Mouse (Mus musculus): ENCODE data around the gene Pdlim4. TPM values are rescaled to one million over a fixed set of nuclear protein-coding genes. Genes with fewer than 3 reads are reported as not detected.

Pdlim4 gene
- 115 and 132 TPM in 2 replicates for polyA plus RNA-seq (2014; fragmentation: Nextera tagmentation; extraction: Ambion mirVana)

DNA sequence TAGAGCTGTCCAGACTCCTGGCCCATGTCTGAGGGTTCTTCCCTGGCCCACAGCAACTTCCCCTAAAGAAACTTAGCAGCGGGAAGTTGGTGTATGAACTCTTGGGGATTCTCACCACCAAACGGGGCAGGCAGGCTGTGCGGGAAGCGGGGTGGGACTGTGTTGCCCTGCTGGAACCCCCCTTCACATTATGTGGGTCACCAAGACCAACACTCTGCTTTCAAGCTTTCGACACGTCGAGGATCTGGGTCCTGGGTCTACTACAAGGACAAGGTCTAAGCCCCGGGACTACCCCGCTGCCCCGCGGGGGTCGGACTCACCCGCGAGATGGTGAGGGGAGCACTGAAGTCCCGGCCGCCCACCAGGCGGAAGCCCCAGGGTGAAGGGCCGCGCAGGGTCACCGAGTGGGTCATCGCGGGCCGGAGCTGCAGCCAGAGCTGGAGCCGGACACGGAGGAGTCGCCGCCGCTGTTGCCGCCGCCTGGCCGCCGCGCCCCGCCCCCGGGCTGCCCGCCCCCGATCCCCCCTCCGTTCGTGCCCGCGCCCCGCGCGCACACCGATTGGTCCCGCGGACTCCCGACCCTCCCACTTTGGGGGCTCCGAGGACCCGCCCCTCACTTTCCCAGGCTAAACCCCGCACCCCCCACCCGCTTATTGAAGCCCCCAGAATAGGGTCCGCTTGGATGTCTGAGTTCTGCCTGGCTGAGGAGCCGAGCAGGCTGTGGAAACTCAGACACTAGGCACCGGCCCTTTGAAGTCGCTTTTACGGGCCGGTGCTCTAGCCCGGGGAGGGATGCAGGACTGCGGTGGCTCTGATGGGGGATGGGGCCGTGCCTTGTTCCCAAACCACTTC is at the start of gene Pdlim4:
Pdlim4 (minus strand) TSS at position 495 of the 852 bp plus-strand sequence.
- Histone ChIP-seq H3K4me3 (ENCODE audit: low read depth, low read length) (peak within 1 kb of the TSS; percentile 74), H3K4me2 (ENCODE audit: low read depth, low read length) (peak within 1 kb of the TSS; percentile 81), H3K9me3 (ENCODE audit: control insufficient read depth, low read length) (no peaks in the 10 kb centered on the region), H3K27ac (replicated peaks; ENCODE audit: low read depth, low read length) (peak within 1 kb of the TSS; percentile 77), H3K9ac (ENCODE audit: low read depth, low read length) (peak within 1 kb of the TSS; percentile 81), H3K27me3 (replicated peaks; ENCODE audit: control insufficient read depth, insufficient read depth, low read length) (no peaks in the 10 kb centered on the region), H3K36me3 (ENCODE audit: control insufficient read depth, insufficient read depth, low read length) (no peaks in the 10 kb centered on the region), H3K4me1 (ENCODE audit: control insufficient read depth, insufficient read depth, low read length) (peaks cover 21% of the 10 kb centered on the region; the same call in 1 of the 2 replicates)
- WGBS = under 1% methylated on average over 22 of the region's 61 CpGs
- ATAC-seq (ENCODE audit: low read depth) (peak; percentile 58), DNase-seq (ENCODE audit: low spot score) (peak; percentile 84)

DNA sequence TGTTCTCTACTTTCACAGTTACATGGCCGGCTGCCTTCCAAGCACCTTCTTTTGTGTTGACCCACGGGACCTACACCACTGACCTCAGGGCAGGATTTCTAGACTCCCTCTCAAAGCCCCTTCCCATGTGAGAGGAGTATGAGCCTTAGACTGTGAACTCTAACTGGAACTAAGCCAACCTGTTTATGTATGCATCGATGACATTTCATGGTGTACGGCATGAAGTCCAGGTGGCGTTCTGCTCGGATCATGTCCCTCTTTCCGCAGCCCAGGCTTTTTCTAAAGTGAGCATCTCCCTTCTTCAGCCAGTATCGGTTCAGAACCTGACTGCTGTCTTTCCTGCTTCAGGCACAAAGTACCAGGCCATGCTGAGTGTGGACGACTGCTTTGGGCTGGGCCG is 48.3 kb upstream of the Pdlim4 start:
- Histone ChIP-seq H3K27me3 (replicated peaks; ENCODE audit: control insufficient read depth, insufficient read depth, low read length) (no peaks in the 10 kb centered on the region), H3K27ac (replicated peaks; ENCODE audit: low read depth, low read length) (no peak overlapping the region), H3K4me2 (ENCODE audit: low read depth, low read length) (no peak overlapping the region), H3K9me3 (ENCODE audit: control insufficient read depth, low read length) (no peaks in the 10 kb centered on the region), H3K36me3 (ENCODE audit: control insufficient read depth, insufficient read depth, low read length) (peaks cover 28% of the 10 kb centered on the region), H3K4me3 (ENCODE audit: low read depth, low read length) (no peak overlapping the region), H3K9ac (ENCODE audit: low read depth, low read length) (no peak overlapping the region), H3K4me1 (ENCODE audit: control insufficient read depth, insufficient read depth, low read length) (peaks cover 44% of the 10 kb centered on the region)
- no peak for ATAC-seq (ENCODE audit: low read depth)
- no peak for DNase-seq (ENCODE audit: low spot score)
- WGBS = 77% methylated on average over 10 of the region's 10 CpGs

DNA sequence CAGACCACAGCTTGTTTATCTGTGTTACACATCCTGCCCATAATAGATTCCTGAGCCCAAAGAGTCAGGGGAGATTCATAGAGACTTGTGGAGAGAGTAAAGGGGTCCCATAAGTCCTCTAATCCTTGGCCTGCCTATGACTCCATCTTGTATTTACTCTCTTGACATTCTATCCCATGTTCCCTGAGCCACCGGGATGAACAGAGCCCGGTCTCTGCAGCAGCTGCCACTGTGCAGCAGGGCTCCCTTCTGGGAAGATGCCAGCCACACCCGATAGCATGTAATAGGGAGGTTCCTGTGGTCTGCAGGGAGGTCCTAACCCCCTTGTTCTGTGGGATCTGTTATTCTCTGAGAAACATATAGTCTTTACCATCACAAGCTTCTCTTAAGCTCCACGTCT is 47.6 kb upstream of the Pdlim4 start:
- no peak for ATAC-seq (ENCODE audit: low read depth)
- H3K27ac ChIP-seq (replicated peaks; ENCODE audit: low read depth, low read length) = no peak overlapping the region
- WGBS = 52% methylated on average over 4 of the region's 4 CpGs

DNA sequence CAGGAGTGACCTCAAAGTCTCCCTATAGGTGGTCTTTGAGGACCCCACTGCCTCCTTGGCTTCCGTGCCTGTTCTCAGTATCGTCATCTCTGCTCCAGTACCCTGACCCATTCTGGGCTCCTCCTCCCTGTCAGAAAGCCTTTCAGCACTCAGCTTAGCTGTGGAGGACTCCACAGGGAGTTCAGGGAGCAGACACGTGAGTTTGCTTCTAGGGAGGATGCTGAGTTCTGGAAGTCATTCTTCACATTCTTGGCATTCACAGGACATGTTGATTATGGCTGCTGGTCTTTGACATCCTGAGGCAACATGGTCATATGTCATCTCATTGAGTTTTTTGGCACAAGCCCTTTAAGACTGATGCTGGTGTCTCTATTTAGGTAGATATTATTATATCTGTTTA is 47.1 kb upstream of the Pdlim4 start:
- Histone ChIP-seq H3K36me3 (ENCODE audit: control insufficient read depth, insufficient read depth, low read length) (peaks cover 31% of the 10 kb centered on the region), H3K27ac (replicated peaks; ENCODE audit: low read depth, low read length) (no peak overlapping the region), H3K4me2 (ENCODE audit: low read depth, low read length) (no peak overlapping the region), H3K4me1 (ENCODE audit: control insufficient read depth, insufficient read depth, low read length) (peaks cover 50% of the 10 kb centered on the region), H3K9ac (ENCODE audit: low read depth, low read length) (no peak overlapping the region), H3K9me3 (ENCODE audit: control insufficient read depth, low read length) (no peaks in the 10 kb centered on the region), H3K4me3 (ENCODE audit: low read depth, low read length) (no peak overlapping the region), H3K27me3 (replicated peaks; ENCODE audit: control insufficient read depth, insufficient read depth, low read length) (no peaks in the 10 kb centered on the region)
- 33% methylated on average over 3 of the region's 3 CpGs for WGBS
- ATAC-seq (ENCODE audit: low read depth) (no peak), DNase-seq (ENCODE audit: low spot score) (peak; percentile 46)

More for the DNA sequence above, 47.6 kb upstream of the Pdlim4 start:
- H3K9ac ChIP-seq (ENCODE audit: low read depth, low read length) = no peak overlapping the region
- H3K4me3 ChIP-seq (ENCODE audit: low read depth, low read length) = no peak overlapping the region
- peaks cover 50% of the 10 kb centered on the region for H3K4me1 ChIP-seq (ENCODE audit: control insufficient read depth, insufficient read depth, low read length)
- no peaks in the 10 kb centered on the region for H3K9me3 ChIP-seq (ENCODE audit: control insufficient read depth, low read length)
- peak; percentile 68 for DNase-seq (ENCODE audit: low spot score)
- H3K27me3 ChIP-seq (replicated peaks; ENCODE audit: control insufficient read depth, insufficient read depth, low read length) = no peaks in the 10 kb centered on the region
- no peak overlapping the region for H3K4me2 ChIP-seq (ENCODE audit: low read depth, low read length)
- H3K36me3 ChIP-seq (ENCODE audit: control insufficient read depth, insufficient read depth, low read length) = peaks cover 28% of the 10 kb centered on the region

DNA sequence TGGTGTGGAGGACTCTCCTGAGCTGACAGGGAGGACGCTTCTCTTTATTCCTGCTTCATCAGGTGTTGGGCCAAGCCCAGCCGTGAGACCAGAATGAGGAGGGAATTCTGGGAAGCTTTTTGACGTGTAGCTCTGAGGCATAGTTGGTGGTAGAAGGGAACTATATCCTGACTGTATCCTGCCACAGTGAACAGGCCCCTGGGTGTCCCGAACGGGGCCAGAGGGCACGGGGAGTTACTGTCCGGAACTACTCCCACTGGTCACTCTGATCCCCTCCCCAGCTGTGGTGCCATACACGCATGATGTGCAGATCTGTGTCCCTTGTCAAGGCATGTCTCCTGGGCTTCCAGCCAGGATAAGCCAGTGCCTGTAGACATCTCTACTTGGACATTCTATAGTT is 46.5 kb upstream of the Pdlim4 start:
- Histone ChIP-seq H3K4me2 (ENCODE audit: low read depth, low read length) (no peak overlapping the region), H3K9ac (ENCODE audit: low read depth, low read length) (no peak overlapping the region), H3K27me3 (replicated peaks; ENCODE audit: control insufficient read depth, insufficient read depth, low read length) (no peaks in the 10 kb centered on the region), H3K4me3 (ENCODE audit: low read depth, low read length) (no peak overlapping the region), H3K9me3 (ENCODE audit: control insufficient read depth, low read length) (no peaks in the 10 kb centered on the region), H3K4me1 (ENCODE audit: control insufficient read depth, insufficient read depth, low read length) (peaks cover 54% of the 10 kb centered on the region), H3K27ac (replicated peaks; ENCODE audit: low read depth, low read length) (peak overlapping the region; percentile 30; the same call in 1 of the 2 replicates), H3K36me3 (ENCODE audit: control insufficient read depth, insufficient read depth, low read length) (peaks cover 32% of the 10 kb centered on the region)
- DNase-seq (ENCODE audit: low spot score) (no peak), ATAC-seq (ENCODE audit: low read depth) (no peak)
- WGBS = 88% methylated on average over 8 of the region's 8 CpGs

DNA sequence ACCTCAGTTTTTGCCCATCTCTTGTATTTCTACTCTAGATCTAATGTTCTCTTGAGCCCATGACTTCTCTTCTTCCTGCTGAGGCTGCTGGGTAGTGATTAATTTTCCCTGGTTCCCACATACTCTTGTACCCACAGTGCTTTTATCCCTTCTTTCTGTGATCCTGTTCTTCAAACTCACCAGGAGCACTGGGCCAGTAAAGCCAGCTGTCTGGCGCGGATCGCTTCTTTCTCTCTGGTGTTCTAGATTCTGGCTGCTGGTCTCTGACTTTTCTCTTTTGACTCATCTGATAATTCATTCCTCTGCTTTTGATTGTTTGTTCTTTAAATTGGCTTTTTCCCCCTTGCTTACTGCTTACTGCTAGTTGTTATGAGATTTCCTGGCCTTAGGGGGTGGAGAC is 45.9 kb upstream of the Pdlim4 start:
- H3K27me3 ChIP-seq (replicated peaks; ENCODE audit: control insufficient read depth, insufficient read depth, low read length) = no peaks in the 10 kb centered on the region
- no peak overlapping the region for H3K9ac ChIP-seq (ENCODE audit: low read depth, low read length)
- H3K4me1 ChIP-seq (ENCODE audit: control insufficient read depth, insufficient read depth, low read length) = peaks cover 57% of the 10 kb centered on the region
- H3K4me3 ChIP-seq (ENCODE audit: low read depth, low read length) = no peak overlapping the region
- H3K36me3 ChIP-seq (ENCODE audit: control insufficient read depth, insufficient read depth, low read length) = peaks cover 32% of the 10 kb centered on the region
- WGBS = 94% methylated on average over 3 of the region's 3 CpGs
- H3K27ac ChIP-seq (replicated peaks; ENCODE audit: low read depth, low read length) = no peak overlapping the region
- DNase-seq (ENCODE audit: low spot score) (no peak), ATAC-seq (ENCODE audit: low read depth) (no peak)
- H3K9me3 ChIP-seq (ENCODE audit: control insufficient read depth, low read length) = no peaks in the 10 kb centered on the region
- H3K4me2 ChIP-seq (ENCODE audit: low read depth, low read length) = no peak overlapping the region

DNA sequence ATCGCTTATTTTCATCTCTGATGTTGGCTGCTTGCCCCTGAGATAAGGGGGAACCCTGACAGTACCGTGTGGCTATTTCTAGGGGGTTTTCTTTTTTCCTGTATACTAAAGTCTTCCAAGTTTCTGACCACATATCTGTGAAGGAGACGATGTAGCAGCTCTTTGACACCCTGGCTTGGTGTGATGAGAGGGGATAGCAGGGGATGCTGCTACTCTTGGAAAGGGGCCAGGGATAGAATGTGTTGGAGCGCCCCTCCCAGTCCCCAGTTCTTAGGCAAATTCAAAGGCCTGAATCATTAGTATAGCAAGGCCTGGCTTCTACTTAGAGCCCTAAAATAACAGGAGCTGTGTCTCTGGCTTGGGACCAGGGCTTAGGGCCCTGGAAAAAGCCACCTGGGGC is 44.5 kb upstream of the Pdlim4 start:
- Histone ChIP-seq H3K4me3 (ENCODE audit: low read depth, low read length) (peak overlapping the region; percentile 7; the same call in 1 of the 2 replicates), H3K27me3 (replicated peaks; ENCODE audit: control insufficient read depth, insufficient read depth, low read length) (no peaks in the 10 kb centered on the region), H3K9ac (ENCODE audit: low read depth, low read length) (peak overlapping the region; percentile 56), H3K4me1 (ENCODE audit: control insufficient read depth, insufficient read depth, low read length) (peaks cover 59% of the 10 kb centered on the region), H3K27ac (replicated peaks; ENCODE audit: low read depth, low read length) (peak overlapping the region; percentile 93), H3K9me3 (ENCODE audit: control insufficient read depth, low read length) (no peaks in the 10 kb centered on the region), H3K4me2 (ENCODE audit: low read depth, low read length) (peak overlapping the region; percentile 47), H3K36me3 (ENCODE audit: control insufficient read depth, insufficient read depth, low read length) (peaks cover 22% of the 10 kb centered on the region; the same call in 1 of the 2 replicates)
- ATAC-seq (ENCODE audit: low read depth) (no peak), DNase-seq (ENCODE audit: low spot score) (peak; percentile 71)
- WGBS = 15% methylated on average over 4 of the region's 4 CpGs

DNA sequence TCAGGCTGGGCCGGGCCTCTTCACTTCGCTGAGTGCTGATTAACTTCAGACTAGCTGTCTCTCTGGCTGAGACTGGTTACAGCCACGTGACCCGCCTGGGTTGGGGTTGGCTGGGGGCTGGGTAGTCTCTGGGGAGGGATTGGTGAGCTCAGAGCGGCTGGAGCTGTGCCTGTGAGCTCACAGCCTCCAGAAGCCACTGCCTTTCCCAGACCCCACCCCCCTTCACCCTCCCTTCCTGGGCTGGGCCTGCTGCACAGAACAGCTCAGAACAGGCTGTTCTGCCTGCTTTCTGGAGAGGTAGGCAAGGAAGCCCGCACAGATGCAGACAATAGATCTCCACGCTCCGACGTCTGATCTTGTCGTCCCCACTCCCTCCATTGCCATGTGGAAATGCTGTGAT is 44.1 kb upstream of the Pdlim4 start:
- Histone ChIP-seq H3K4me2 (ENCODE audit: low read depth, low read length) (peak overlapping the region; percentile 47), H3K4me3 (ENCODE audit: low read depth, low read length) (peak overlapping the region; percentile 7; the same call in 1 of the 2 replicates), H3K27ac (replicated peaks; ENCODE audit: low read depth, low read length) (peak overlapping the region; percentile 93), H3K9me3 (ENCODE audit: control insufficient read depth, low read length) (no peaks in the 10 kb centered on the region), H3K9ac (ENCODE audit: low read depth, low read length) (peak overlapping the region; percentile 56), H3K36me3 (ENCODE audit: control insufficient read depth, insufficient read depth, low read length) (peaks cover 18% of the 10 kb centered on the region; the same call in 1 of the 2 replicates), H3K4me1 (ENCODE audit: control insufficient read depth, insufficient read depth, low read length) (peaks cover 63% of the 10 kb centered on the region), H3K27me3 (replicated peaks; ENCODE audit: control insufficient read depth, insufficient read depth, low read length) (no peaks in the 10 kb centered on the region)
- whole genome bisulfite sequencing = 0% methylated on average over 7 of the region's 10 CpGs
- peak; percentile 97 for ATAC-seq (ENCODE audit: low read depth)
- peak; percentile 98 for DNase-seq (ENCODE audit: low spot score)
